Mouse (Mus musculus): ENCODE measurements around the gene Tmc6. TPM values are rescaled to one million over a fixed set of nuclear protein-coding genes. Genes with fewer than 3 reads are reported as not detected.
"Not testable (repeated sequence)": the region's sequence is repeated elsewhere in the genome, so short reads cannot be mapped to it uniquely, and the experiment has no call there.

Gene Tmc6
- polyA plus RNA-seq, 1 experiment from 2014 or later = 23.8 TPM

GRCm38 (mm10) chr11:117824060-117824969, 42.3 kb upstream of the Tmc6 start:
- Histone ChIP-seq H3K4me1 (replicated peaks) (peaks cover 71% of the 10 kb centered on the region), H3K4me2 (peak overlapping the region; percentile 92), H3K27me3 (replicated peaks) (no peaks in the 10 kb centered on the region), H3K9ac (peak overlapping the region; percentile 89), H3K27ac (ENCODE audit: poor library complexity, severe bottlenecking) (peak overlapping the region; percentile 48), H3K36me3 (peaks cover 44% of the 10 kb centered on the region), H3K9me3 (replicated peaks) (no peaks in the 10 kb centered on the region), H3K4me3 (peak overlapping the region; percentile 69)
- ATAC-seq (ENCODE audit: insufficient number of reproducible peaks, low FRiP score) = peak; percentile 63
- 19% methylated on average over 23 of the region's 23 CpGs for WGBS

GRCm38 (mm10) chr11:117823411-117823810, 41.4 kb upstream of the Tmc6 start:
- no peaks in the 10 kb centered on the region for H3K9me3 ChIP-seq (replicated peaks)
- H3K4me2 ChIP-seq = 0 out of 2 replicates have a peak overlapping the region, but pooled peaks have one; percentile 92
- peaks cover 52% of the 10 kb centered on the region for H3K36me3 ChIP-seq
- peak overlapping the region; percentile 34; the same call in 1 of the 2 replicates for H3K27ac ChIP-seq (ENCODE audit: poor library complexity, severe bottlenecking)
- H3K27me3 ChIP-seq (replicated peaks) = no peaks in the 10 kb centered on the region
- H3K4me3 ChIP-seq = no peak overlapping the region
- H3K4me1 ChIP-seq (replicated peaks) = peaks cover 70% of the 10 kb centered on the region
- ATAC-seq (ENCODE audit: insufficient number of reproducible peaks, low FRiP score) = no peak
- 90% methylated on average over 6 of the region's 6 CpGs for WGBS
- H3K9ac ChIP-seq = 0 out of 2 replicates have a peak overlapping the region, but pooled peaks have one; percentile 1

GRCm38 (mm10) chr11:117822728-117823241, 40.8 kb upstream of the Tmc6 start:
- Histone ChIP-seq H3K27ac (ENCODE audit: poor library complexity, severe bottlenecking) (peak overlapping the region; percentile 34; the same call in 1 of the 2 replicates), H3K4me3 (no peak overlapping the region), H3K9ac (0 out of 2 replicates have a peak overlapping the region, but pooled peaks have one; percentile 1), H3K36me3 (peaks cover 59% of the 10 kb centered on the region), H3K27me3 (replicated peaks) (no peaks in the 10 kb centered on the region), H3K4me2 (0 out of 2 replicates have a peak overlapping the region, but pooled peaks have one; percentile 2), H3K9me3 (replicated peaks) (no peaks in the 10 kb centered on the region), H3K4me1 (replicated peaks) (peaks cover 64% of the 10 kb centered on the region)
- ATAC-seq (ENCODE audit: insufficient number of reproducible peaks, low FRiP score) = no peak
- 65% methylated on average over 7 of the region's 7 CpGs for WGBS

- H3K9ac ChIP-seq = no peak overlapping the region
- H3K4me1 ChIP-seq (replicated peaks) = peaks cover 55% of the 10 kb centered on the region
- no peak for ATAC-seq (ENCODE audit: insufficient number of reproducible peaks, low FRiP score)
- H3K36me3 ChIP-seq = peaks cover 68% of the 10 kb centered on the region
- no peak overlapping the region for H3K27ac ChIP-seq (ENCODE audit: poor library complexity, severe bottlenecking)
- H3K4me2 ChIP-seq = no peak overlapping the region
- H3K4me3 ChIP-seq = no peak overlapping the region
- H3K9me3 ChIP-seq (replicated peaks) = no peaks in the 10 kb centered on the region
- WGBS = 91% methylated on average over 9 of the region's 9 CpGs
- no peaks in the 10 kb centered on the region for H3K27me3 ChIP-seq (replicated peaks)
These were observed 39.9 kb upstream of the Tmc6 start for GRCm38 (mm10) chr11:117821868-117822267.

GRCm38 (mm10) chr11:117820173-117820572, 38.2 kb upstream of the Tmc6 start:
- Histone ChIP-seq H3K9me3 (replicated peaks) (no peaks in the 10 kb centered on the region), H3K27ac (ENCODE audit: poor library complexity, severe bottlenecking) (0 out of 2 replicates have a peak overlapping the region, but pooled peaks have one; percentile 21), H3K4me1 (replicated peaks) (peaks cover 49% of the 10 kb centered on the region), H3K36me3 (peaks cover 85% of the 10 kb centered on the region), H3K9ac (no peak overlapping the region), H3K4me2 (no peak overlapping the region), H3K27me3 (replicated peaks) (no peaks in the 10 kb centered on the region), H3K4me3 (no peak overlapping the region)
- ATAC-seq (ENCODE audit: insufficient number of reproducible peaks, low FRiP score) = no peak
- WGBS = 90% methylated on average over 7 of the region's 7 CpGs

- H3K4me3 ChIP-seq = no peak overlapping the region
- peak overlapping the region; percentile 9; the same call in 1 of the 2 replicates for H3K9ac ChIP-seq
- H3K4me2 ChIP-seq = no peak overlapping the region
- H3K36me3 ChIP-seq = peaks cover 96% of the 10 kb centered on the region
- no peak for ATAC-seq (ENCODE audit: insufficient number of reproducible peaks, low FRiP score)
- H3K4me1 ChIP-seq (replicated peaks) = peaks cover 49% of the 10 kb centered on the region
- H3K27ac ChIP-seq (ENCODE audit: poor library complexity, severe bottlenecking) = peak overlapping the region; percentile 40; the same call in 1 of the 2 replicates
- H3K27me3 ChIP-seq (replicated peaks) = no peaks in the 10 kb centered on the region
- WGBS = 68% methylated on average over 8 of the region's 8 CpGs
- no peaks in the 10 kb centered on the region for H3K9me3 ChIP-seq (replicated peaks)
These were observed 37.1 kb upstream of the Tmc6 start for GRCm38 (mm10) chr11:117819095-117819494.

- H3K4me3 ChIP-seq = no peak overlapping the region
These were observed 34.5 kb upstream of the Tmc6 start for GRCm38 (mm10) chr11:117816389-117816996.

GRCm38 (mm10) chr11:117815850-117816249, 33.9 kb upstream of the Tmc6 start:
- not testable (repeated sequence) for H3K27ac ChIP-seq (ENCODE audit: poor library complexity, severe bottlenecking); ATAC-seq (ENCODE audit: insufficient number of reproducible peaks, low FRiP score); H3K27me3 ChIP-seq (replicated peaks); H3K4me3 ChIP-seq; H3K4me2 ChIP-seq; H3K9me3 ChIP-seq (replicated peaks); H3K9ac ChIP-seq
- 77% methylated on average over 9 of the region's 9 CpGs for WGBS
- H3K4me1 ChIP-seq (replicated peaks) = peaks cover 42% of the 10 kb centered on the region
- H3K36me3 ChIP-seq = peaks cover 91% of the 10 kb centered on the region

More at GRCm38 (mm10) chr11:117816389-117816996, 34.5 kb upstream of the Tmc6 start:
- WGBS = 91% methylated on average over 13 of the region's 13 CpGs
- Histone ChIP-seq H3K36me3 (peaks cover 97% of the 10 kb centered on the region), H3K27ac (ENCODE audit: poor library complexity, severe bottlenecking) (no peak overlapping the region), H3K9ac (no peak overlapping the region), H3K4me2 (no peak overlapping the region), H3K4me1 (replicated peaks) (peaks cover 36% of the 10 kb centered on the region), H3K9me3 (replicated peaks) (no peaks in the 10 kb centered on the region), H3K27me3 (replicated peaks) (no peaks in the 10 kb centered on the region)
- no peak for ATAC-seq (ENCODE audit: insufficient number of reproducible peaks, low FRiP score)

- H3K4me3 ChIP-seq = no peak overlapping the region
- peaks cover 45% of the 10 kb centered on the region for H3K4me1 ChIP-seq (replicated peaks)
- no peak overlapping the region for H3K4me2 ChIP-seq
- no peaks in the 10 kb centered on the region for H3K9me3 ChIP-seq (replicated peaks)
- peaks cover 80% of the 10 kb centered on the region for H3K36me3 ChIP-seq
- H3K27ac ChIP-seq (ENCODE audit: poor library complexity, severe bottlenecking) = no peak overlapping the region
- no peak overlapping the region for H3K9ac ChIP-seq
- no peaks in the 10 kb centered on the region for H3K27me3 ChIP-seq (replicated peaks)
- WGBS = 88% methylated on average over 6 of the region's 6 CpGs
- ATAC-seq (ENCODE audit: insufficient number of reproducible peaks, low FRiP score) = no peak
These were observed 32.8 kb upstream of the Tmc6 start for GRCm38 (mm10) chr11:117814704-117815366.

GRCm38 (mm10) chr11:117813867-117814266, 31.9 kb upstream of the Tmc6 start:
- Histone ChIP-seq H3K27me3 (replicated peaks) (no peaks in the 10 kb centered on the region), H3K9ac (no peak overlapping the region), H3K4me1 (replicated peaks) (peaks cover 40% of the 10 kb centered on the region), H3K9me3 (replicated peaks) (no peaks in the 10 kb centered on the region), H3K4me3 (no peak overlapping the region), H3K36me3 (peaks cover 71% of the 10 kb centered on the region), H3K27ac (ENCODE audit: poor library complexity, severe bottlenecking) (no peak overlapping the region), H3K4me2 (no peak overlapping the region)
- no peak for ATAC-seq (ENCODE audit: insufficient number of reproducible peaks, low FRiP score)
- 62% methylated on average over 5 of the region's 5 CpGs for WGBS
